Mouse (Mus musculus) bone marrow macrophage, adult 2 months (primary cell): ENCODE measurements around the gene Ifrd2. TPM values are rescaled to one million over a fixed set of nuclear protein-coding genes. Genes with fewer than 3 reads are reported as not detected.
A peak's percentile ranks its signal among the peaks of the same experiment; 100 is the strongest.

ENCODE experiments used
- H3K27ac ChIP-seq: 2 replicates; pipeline ENCODE4 v1.5.1; 2012; ENCODE audit warnings: low read depth, low read length; ENCODE audit not compliant: insufficient read depth
- H3K4me1 ChIP-seq: 2 replicates; pipeline ENCODE4 v1.6.1; 2012; ENCODE audit warnings: low read length; ENCODE audit not compliant: control insufficient read depth, insufficient read depth
- H3K4me3 ChIP-seq: 2 replicates; pipeline ENCODE4 v1.5.1; 2012; ENCODE audit warnings: mild to moderate bottlenecking, low read length, moderate library complexity; ENCODE audit not compliant: insufficient read depth
- CTCF ChIP-seq: IDR thresholded peaks from 2 replicates; pipeline ENCODE4 v1.5.1; 2012; ENCODE audit warnings: low read depth, mild to moderate bottlenecking, low read length, moderate library complexity
- POLR2A ChIP-seq: IDR thresholded peaks from 2 replicates; pipeline ENCODE4 v1.6.1; 2012; ENCODE audit warnings: mild to moderate bottlenecking, low read depth, low read length, borderline replicate concordance
- polyA plus RNA-seq: library from polyadenylated mRNA; stranded (reverse); fragments of >200 nt; gene quantifications from 2 replicates; pipeline ENCODE4 v1.2.4, GENCODE M21; 2012; ENCODE audit not compliant: missing spikeins, insufficient read depth, insufficient read length

Ifrd2 gene
- polyA plus RNA-seq, 1 experiment = 8.6 TPM

DNA sequence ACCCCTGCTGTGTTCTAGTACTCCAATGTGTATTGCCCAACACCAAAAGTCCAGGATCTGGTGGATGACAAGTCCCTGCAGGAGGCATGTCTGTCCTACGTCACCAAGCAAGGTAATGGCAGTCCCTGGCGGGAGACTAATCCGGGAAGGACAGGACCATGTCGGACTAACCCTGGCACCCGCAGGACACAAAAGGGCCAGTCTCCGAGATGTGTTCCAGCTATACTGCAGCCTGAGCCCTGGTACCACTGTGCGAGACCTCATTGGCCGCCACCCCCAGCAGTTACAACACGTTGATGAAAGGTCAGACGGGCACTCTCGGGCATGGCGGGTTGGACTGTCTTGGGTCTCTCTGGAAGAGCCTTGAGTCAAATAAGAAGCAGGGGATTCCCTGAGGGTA is 42.7 kb upstream of the Ifrd2 start:
- TF ChIP-seq POLR2A (no peak), CTCF (no peak)
- Histone ChIP-seq H3K4me3 (no peak overlapping the region), H3K27ac (no peak overlapping the region), H3K4me1 (peaks cover 23% of the 10 kb centered on the region)

DNA sequence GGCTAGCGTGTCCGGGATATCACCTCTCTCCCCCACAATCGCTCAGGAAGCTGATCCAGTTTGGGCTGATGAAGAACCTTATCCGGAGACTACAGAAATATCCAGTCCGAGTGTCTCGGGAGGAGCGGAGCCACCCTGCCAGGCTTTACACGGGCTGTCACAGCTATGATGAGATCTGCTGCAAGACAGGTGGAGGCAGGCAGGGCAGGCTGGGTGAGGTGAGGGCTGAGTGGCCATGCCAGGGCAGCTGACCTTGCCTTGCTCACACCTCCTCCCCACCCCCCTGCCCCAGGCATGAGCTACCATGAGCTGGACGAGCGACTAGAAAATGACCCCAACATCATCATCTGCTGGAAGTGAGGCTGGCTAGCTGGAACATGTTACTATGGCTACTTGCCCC is 42.2 kb upstream of the Ifrd2 start:
- Histone ChIP-seq H3K27ac (no peak overlapping the region), H3K4me3 (no peak overlapping the region), H3K4me1 (peaks cover 23% of the 10 kb centered on the region)
- TF ChIP-seq POLR2A = no peak
- no peak for TF ChIP-seq CTCF

DNA sequence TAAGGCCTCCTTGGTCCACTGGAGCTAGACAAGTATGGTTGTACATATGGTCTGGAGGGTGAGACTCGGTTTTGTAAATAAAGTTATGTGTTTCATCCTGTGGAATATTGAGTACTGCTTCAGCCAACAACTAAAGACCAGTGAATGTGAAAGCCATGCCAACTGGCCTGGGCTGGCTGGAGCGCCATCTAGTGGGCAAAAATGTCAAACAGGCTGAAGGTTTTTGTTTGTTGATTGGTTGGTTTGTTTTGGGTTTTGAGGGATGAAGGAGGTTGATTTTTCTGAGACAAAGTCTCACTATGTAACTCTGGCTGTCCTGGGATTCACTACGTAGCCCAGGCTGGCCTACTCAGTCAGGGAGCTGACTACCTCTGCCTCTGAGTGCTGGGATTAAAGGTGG is 41.8 kb upstream of the Ifrd2 start:
- no peak for TF ChIP-seq POLR2A
- TF ChIP-seq CTCF = peak; percentile 98
- H3K4me1 ChIP-seq = peaks cover 23% of the 10 kb centered on the region
- H3K4me3 ChIP-seq = no peak overlapping the region
- H3K27ac ChIP-seq = no peak overlapping the region

DNA sequence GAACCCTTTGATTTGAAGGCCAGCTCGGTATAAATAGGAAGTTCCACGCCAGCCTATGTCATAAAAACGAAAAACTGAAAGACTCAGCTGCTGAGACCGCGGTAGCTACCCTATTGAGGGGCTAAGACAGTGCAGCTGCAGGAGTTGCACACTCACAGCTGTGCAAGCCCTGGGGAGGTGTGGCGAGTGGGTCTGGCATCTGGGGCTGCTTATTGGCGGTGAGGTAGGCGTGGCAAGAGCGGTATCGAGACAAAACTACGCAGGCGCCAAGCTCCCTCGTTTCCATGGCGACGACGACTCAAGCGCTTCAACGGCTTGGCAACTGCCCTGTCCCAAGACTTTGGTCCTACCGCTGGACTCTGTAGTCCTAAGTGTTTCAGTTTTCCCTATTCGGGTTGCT is 40.4 kb upstream of the Ifrd2 start, which contains the start of gene Zmynd10:
Gene Zmynd10, plus strand, starts transcription at position 273 of the 400 bp plus-strand sequence.
- 0 out of 2 replicates have a peak within 1 kb of the TSS, but pooled peaks have one; percentile 21 for H3K4me3 ChIP-seq
- H3K27ac ChIP-seq = no peak within 1 kb of the TSS
- TF ChIP-seq CTCF = no peak
- no peak for TF ChIP-seq POLR2A
- H3K4me1 ChIP-seq = peaks cover 29% of the 10 kb centered on the region

DNA sequence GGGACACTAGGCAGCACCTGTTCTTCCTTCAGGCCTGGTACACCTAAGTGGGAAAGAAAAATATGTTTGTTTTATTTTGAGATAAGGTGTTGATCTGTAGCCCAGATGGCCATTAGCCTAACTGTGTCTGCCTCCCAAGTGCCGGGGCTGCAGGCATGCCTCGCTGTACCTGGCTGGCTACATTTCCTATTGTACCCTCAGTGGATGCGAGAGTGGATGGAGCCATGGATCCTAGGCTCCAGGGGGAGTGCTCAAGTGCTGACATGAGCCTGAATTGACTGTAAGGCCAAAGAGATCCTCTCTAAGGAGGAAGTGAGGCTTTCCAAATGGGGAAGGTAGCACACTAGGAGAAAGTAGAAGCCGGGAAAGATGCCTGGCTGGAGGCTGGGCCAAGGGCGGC is 39.5 kb upstream of the Ifrd2 start:
- H3K4me1 ChIP-seq = peaks cover 29% of the 10 kb centered on the region
- TF ChIP-seq CTCF = no peak
- H3K4me3 ChIP-seq = no peak overlapping the region
- H3K27ac ChIP-seq = no peak overlapping the region

DNA sequence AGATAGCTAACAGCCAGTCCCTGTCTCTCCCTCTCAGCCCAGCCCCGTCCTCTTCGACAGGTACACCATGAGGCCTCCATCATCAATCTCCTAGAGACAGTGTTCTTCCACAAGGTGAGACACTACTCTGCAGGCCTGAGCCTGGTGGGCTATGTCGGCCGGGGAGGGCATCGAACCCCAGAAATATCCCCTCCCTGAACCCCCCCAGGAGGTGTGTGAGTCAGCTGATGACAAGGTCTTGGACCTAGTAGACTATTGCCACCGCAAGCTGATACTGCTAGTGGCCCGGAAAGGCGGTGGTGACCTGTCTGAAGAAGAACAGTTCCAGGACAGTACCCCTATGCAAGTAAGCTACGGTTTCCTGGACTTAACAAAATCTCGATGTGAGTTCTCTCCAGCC is 38.6 kb upstream of the Ifrd2 start:
- Histone ChIP-seq H3K4me3 (no peak overlapping the region), H3K27ac (no peak overlapping the region), H3K4me1 (peaks cover 34% of the 10 kb centered on the region)
- TF ChIP-seq CTCF (no peak), POLR2A (no peak)

DNA sequence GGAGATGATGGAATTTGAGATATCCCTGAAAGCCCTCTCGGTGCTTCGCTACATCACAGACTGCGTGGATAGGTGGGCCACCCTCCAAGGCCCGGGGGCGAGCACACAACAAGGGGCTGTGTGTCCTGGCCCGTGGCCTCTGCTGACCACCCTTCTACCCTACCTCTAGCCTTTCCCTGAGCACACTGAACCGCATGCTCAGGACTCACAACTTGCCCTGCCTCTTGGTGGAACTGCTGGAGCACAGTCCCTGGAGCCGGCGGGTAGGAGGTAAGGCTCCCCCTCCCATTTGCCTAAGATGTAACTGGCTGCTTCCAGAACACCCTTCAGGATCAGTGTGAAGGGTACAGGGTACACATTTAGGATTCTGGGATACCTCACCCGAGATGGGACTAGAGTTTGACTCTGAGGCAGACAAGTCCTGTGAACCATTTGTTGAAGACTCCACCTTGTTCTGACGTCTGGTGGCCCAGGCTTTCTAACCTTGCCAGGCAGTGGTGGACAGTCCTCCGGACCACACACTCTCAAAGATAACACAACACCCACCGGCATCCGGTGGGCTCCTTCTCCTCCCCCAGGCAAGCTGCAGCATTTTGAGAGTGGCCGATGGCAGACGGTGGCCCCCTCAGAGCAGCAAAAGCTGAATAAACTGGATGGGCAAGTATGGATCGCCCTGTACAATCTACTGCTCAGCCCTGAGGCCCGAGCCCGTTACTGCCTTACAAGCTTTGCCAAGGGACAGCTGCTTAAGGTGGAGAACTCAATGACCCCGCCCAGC is 38.0 kb upstream of the Ifrd2 start:
- H3K4me1 ChIP-seq = peaks cover 34% of the 10 kb centered on the region
- TF ChIP-seq POLR2A = no peak
- no peak for TF ChIP-seq CTCF
- no peak overlapping the region for H3K27ac ChIP-seq
- no peak overlapping the region for H3K4me3 ChIP-seq

DNA sequence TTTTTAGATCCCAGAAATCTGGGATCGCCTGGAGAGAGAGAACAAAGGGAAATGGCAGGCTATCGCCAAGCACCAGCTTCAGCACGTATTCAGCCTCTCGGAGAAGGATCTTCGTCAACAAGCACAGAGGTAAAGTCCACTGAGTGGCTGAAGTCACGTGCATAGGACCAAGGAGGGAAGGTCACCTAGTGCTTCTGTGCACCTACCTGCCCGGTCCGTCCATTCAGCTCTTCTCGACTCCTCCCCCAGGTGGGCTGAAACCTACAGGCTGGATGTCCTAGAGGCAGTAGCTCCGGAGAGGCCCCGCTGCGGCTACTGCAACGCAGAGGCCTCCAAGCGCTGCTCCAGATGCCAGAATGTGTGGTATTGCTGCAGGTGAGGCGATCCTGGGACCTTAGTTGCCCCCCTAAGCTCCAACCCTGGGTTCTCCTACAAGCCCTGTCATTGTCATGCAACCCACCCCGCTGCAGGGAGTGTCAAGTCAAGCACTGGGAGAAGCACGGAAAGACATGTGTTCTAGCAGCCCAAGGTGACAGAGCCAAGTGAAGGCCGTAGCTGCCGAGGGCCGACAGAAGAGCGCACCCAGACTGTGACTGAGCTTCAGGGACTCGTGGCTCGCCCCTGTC is 36.8 kb upstream of the Ifrd2 start:
- peaks cover 34% of the 10 kb centered on the region for H3K4me1 ChIP-seq
- TF ChIP-seq CTCF (no peak), POLR2A (no peak)
- H3K4me3 ChIP-seq = no peak overlapping the region
- H3K27ac ChIP-seq = no peak overlapping the region

DNA sequence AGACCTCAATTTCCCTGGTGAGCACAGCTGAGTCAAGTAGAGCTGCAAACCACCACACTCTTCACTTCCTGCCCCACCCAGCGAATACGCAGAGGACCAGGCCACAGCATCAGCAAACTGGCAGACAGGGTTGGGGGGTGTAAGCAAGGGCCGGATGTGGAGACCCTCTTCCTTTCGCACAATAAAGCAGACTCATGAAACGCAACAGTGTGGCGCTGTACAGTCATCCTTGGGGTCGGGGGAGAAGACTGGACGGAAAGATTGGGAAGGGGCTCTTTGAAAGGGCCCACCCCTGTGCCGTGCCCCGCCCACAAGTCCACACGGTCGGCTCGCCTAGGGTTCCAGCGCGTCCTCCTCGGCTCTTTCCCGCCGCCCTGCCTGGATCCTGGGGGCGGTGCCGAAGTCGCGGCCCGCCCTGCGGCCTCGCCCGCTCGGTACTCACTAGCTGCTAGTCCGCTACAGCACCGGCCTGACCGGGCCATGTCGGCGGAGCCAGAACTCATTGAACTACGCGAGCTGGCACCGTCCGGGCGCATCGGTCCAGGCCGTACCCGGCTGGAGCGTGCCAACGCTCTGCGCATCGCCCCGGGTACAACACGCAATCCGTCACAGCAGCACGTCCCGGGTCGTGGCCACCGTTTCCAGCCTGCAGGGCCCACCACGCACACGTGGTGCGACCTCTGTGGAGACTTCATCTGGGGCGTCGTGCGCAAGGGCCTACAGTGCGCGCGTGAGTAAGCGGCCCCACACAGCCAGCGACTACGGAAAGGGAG is 36.1 kb upstream of the Ifrd2 start, which contains the start of gene Rassf1:
Gene Rassf1, plus strand, starts transcription at position 439 of the 773 bp plus-strand sequence.
- H3K4me3 ChIP-seq = peak within 1 kb of the TSS; percentile 63
- TF ChIP-seq POLR2A (no peak), CTCF (no peak)
- H3K27ac ChIP-seq = no peak within 1 kb of the TSS
- H3K4me1 ChIP-seq = peaks cover 34% of the 10 kb centered on the region

DNA sequence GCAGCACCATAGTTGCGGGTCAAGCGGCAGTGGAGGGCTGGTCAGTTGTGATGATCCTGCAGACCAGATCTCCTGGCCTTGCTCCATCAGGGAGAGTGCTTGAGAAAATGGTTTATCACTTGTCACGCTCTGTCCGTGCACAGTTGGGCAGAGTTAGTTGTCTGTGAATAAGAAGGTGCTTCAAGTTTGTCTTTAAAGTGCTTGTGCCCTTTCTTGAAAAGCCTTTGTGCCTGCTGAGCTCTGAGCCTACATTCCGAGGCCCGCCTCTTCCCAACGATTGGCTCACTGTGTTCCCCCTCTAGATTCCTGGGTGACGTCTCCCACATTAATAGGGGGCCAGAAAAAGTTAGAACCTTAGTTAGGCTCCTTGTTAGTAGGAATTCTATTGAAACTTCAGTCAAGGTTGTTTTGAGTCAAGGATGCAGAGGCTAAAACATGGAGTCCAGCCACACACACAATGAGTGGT is 35.5 kb upstream of the Ifrd2 start:
- no peak overlapping the region for H3K27ac ChIP-seq
- peaks cover 35% of the 10 kb centered on the region for H3K4me1 ChIP-seq
- H3K4me3 ChIP-seq = peak overlapping the region; percentile 63
- no peak for TF ChIP-seq POLR2A
- TF ChIP-seq CTCF = no peak
